Mouse (Mus musculus) neural tube, embryonic 15.5 days (tissue): ENCODE measurements around the gene Sugct. TPM values are rescaled to one million over a fixed set of nuclear protein-coding genes. Genes with fewer than 3 reads are reported as not detected.

Source experiments
- ATAC-seq: fragments of 200-750 bp; cut with Nextera tagmentation; 2 replicates; pipeline ENCODE4 v1.8.0; 2017; ENCODE audit warnings: mild to moderate bottlenecking, moderate TSS enrichment, moderate library complexity; ENCODE audit not compliant: low FRiP score
- H3K27ac ChIP-seq: fragments of 300-500 bp; sonication (generic); replicated peaks from 2 replicates; pipeline ENCODE4 v1.5.1; 2015; ENCODE audit warnings: mild to moderate bottlenecking, inconsistent platforms
- H3K27me3 ChIP-seq: fragments of 300-500 bp; sonication (generic); replicated peaks from 2 replicates; pipeline ENCODE4 v1.6.1; 2015; ENCODE audit warnings: inconsistent platforms
- H3K36me3 ChIP-seq: fragments of 300-500 bp; sonication (generic); 2 replicates; pipeline ENCODE4 v1.6.1; 2015; ENCODE audit warnings: inconsistent platforms
- H3K4me1 ChIP-seq: fragments of 300-500 bp; sonication (generic); 2 replicates; pipeline ENCODE4 v1.6.1; 2015; ENCODE audit warnings: inconsistent platforms
- H3K4me2 ChIP-seq: fragments of 300-500 bp; sonication (generic); 2 replicates; pipeline ENCODE4 v1.6.1; 2015; ENCODE audit warnings: inconsistent platforms, mild to moderate bottlenecking, moderate library complexity
- H3K4me3 ChIP-seq: fragments of 300-500 bp; sonication (generic); replicated peaks from 2 replicates; pipeline ENCODE4 v1.5.1; 2015; ENCODE audit warnings: mild to moderate bottlenecking, inconsistent platforms
- H3K9ac ChIP-seq: fragments of 300-500 bp; sonication (generic); replicated peaks from 2 replicates; pipeline ENCODE4 v1.6.1; 2015; ENCODE audit warnings: mild to moderate bottlenecking, inconsistent platforms
- H3K9me3 ChIP-seq: fragments of 300-500 bp; sonication (generic); replicated peaks from 2 replicates; pipeline ENCODE4 v1.6.1; 2016; ENCODE audit warnings: inconsistent platforms
- WGBS: fragments of 180-500 bp; shearing (Covaris S2); methylation state at CpG from one replicate; pipeline ENCODE4 v1.1.7; 2015; ENCODE audit warnings: mixed read lengths; 5-methylcytosine and 5-hydroxymethylcytosine counted together
- polyA plus RNA-seq: library from polyadenylated mRNA; unstranded; fragments of >200 nt; fragmentation: Nextera tagmentation; extraction: Ambion mirVana; gene quantifications from 2 replicates; pipeline ENCODE4 v1.2.1, GENCODE M21; 2015

Sugct gene
- 2.8 and 3.5 TPM in 2 replicates for polyA plus RNA-seq

DNA sequence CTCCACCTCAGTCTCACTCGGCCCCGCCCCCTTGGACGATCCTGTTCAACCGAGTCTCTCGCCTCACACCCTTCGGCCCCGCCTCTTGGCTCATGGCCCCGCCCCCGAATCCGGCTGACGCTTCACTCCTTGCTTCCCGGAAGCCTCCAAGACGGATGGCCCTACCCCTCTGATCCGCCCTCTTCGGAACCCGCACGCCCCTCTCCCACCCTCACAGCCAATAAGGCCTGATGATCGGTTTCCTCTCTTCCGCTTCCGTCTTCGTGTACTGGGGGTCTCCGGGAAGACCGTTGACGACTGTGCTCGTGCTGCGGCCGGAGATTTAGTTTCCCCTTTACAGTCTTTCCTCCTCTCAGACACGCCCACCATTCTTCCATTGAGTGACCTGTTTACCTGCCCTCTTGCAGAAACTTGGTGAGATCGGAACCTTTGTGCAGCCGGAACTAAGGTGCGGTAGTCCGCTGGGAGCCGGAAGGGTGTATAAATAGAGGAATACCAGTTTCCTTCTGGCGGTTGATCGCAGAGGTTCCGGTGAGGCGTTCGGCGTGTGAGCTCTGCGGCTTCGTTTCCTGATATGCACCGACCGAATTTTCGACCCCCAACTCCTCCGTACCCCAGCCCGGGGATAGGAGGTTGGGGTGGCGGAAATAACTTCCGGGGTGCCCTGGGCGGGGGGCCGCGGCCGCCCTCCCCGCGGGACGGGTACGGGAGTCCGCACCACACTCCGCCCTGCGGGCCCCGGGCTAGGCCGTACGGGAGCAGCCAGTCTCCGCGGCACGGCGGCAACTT lies at the start of gene Sugct, which contains the start of gene Mplkip:
TSS of gene Sugct (minus strand) at position 643 of the 789 bp plus-strand sequence.
TSS of gene Mplkip (plus strand) at position 282 of the 789 bp plus-strand sequence.
- H3K36me3 ChIP-seq, result no peaks in the 10 kb centered on the region
- peaks cover 13% of the 10 kb centered on the region for H3K4me1 ChIP-seq
- H3K9ac ChIP-seq, result peak within 1 kb of the TSS; percentile 85
- under 1% methylated on average over 65 of the region's 66 CpGs for WGBS
- no peaks in the 10 kb centered on the region for H3K9me3 ChIP-seq
- peak within 1 kb of the TSS; percentile 87 for H3K4me3 ChIP-seq
- no peaks in the 10 kb centered on the region for H3K27me3 ChIP-seq
- H3K27ac ChIP-seq, result peak within 1 kb of the TSS; percentile 96
- H3K4me2 ChIP-seq, result peak within 1 kb of the TSS; percentile 71
- ATAC-seq, result peak; percentile 99

DNA sequence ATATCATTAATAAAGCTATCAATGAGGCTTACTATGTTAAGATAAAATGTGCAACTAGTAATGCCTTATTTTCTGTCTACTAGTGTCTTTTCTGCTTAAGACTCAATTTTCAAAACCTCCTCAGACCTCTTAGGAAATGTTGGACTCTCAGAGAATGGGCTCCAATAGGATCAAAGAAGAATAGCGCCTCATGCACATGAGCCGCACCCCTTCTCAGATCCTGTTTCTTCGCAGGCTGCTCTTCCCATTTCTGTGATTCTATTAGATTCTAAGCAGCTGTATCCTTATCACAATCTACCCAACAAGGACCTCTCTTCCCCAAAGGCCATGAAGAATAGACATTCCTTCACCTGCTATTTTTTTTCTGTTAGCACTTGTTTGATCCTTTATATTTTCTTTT lies 33.4 kb upstream of the Sugct start:
- Histone ChIP-seq H3K27ac (no peak overlapping the region), H3K4me1 (no peaks in the 10 kb centered on the region), H3K4me3 (no peak overlapping the region), H3K4me2 (no peak overlapping the region), H3K27me3 (no peaks in the 10 kb centered on the region), H3K36me3 (0 out of 2 replicates have a peak, but pooled peaks cover 9% of the 10 kb centered on the region), H3K9me3 (no peaks in the 10 kb centered on the region), H3K9ac (no peak overlapping the region)
- 96% methylated on average over 3 of the region's 3 CpGs for WGBS
- ATAC-seq, result no peak

DNA sequence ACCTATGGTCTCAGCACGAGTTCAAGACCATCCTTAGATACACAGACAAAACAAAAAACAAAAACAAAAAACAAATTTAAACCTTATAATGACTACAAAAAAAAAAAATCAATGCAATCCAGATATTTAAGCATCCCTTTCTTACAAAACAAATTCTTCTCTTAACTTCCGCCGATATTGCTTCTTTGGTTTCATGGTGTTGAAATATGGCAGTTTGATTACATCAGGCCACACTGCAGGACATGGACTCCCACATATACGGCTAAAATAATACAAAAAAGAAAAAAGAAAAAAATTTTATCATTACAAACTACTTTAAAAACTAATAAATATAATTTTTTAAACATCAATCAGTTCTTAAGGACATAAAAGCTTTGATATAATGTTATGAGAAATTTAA lies 32.6 kb upstream of the Sugct start:
- H3K4me1 ChIP-seq, result no peaks in the 10 kb centered on the region
- H3K27me3 ChIP-seq, result no peaks in the 10 kb centered on the region
- H3K4me2 ChIP-seq, result no peak overlapping the region
- whole genome bisulfite sequencing, result 92% methylated on average over 4 of the region's 4 CpGs
- H3K9me3 ChIP-seq, result no peaks in the 10 kb centered on the region
- no peak overlapping the region for H3K4me3 ChIP-seq
- H3K9ac ChIP-seq, result no peak overlapping the region
- no peak for ATAC-seq
- H3K27ac ChIP-seq, result no peak overlapping the region
- H3K36me3 ChIP-seq, result 0 out of 2 replicates have a peak, but pooled peaks cover 9% of the 10 kb centered on the region

DNA sequence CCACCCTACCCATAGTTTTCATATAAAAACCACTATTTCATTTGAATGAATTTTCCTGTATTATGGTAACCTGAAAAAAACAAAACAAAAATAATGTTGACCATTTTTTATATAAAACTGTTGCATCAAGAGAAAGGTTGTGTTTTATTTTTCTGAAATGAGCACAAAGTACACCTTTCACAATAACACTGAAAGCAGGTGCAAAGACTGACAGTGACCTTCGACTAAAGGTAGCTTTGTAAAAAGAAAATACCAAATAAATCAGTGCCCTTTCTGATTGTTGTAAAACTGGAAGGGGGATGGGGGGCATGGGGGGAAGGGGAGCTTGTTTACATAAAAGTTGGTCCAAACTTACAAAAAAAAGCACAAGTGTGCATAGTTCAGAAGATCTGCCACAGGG lies 22.0 kb upstream of the Sugct start:
- Histone ChIP-seq H3K36me3 (peaks cover 26% of the 10 kb centered on the region), H3K27ac (no peak overlapping the region), H3K4me2 (no peak overlapping the region), H3K4me1 (no peaks in the 10 kb centered on the region), H3K4me3 (no peak overlapping the region), H3K9ac (no peak overlapping the region), H3K9me3 (no peaks in the 10 kb centered on the region), H3K27me3 (no peaks in the 10 kb centered on the region)
- no peak for ATAC-seq
- 91% methylated on average over 1 of the region's 1 CpGs for WGBS

DNA sequence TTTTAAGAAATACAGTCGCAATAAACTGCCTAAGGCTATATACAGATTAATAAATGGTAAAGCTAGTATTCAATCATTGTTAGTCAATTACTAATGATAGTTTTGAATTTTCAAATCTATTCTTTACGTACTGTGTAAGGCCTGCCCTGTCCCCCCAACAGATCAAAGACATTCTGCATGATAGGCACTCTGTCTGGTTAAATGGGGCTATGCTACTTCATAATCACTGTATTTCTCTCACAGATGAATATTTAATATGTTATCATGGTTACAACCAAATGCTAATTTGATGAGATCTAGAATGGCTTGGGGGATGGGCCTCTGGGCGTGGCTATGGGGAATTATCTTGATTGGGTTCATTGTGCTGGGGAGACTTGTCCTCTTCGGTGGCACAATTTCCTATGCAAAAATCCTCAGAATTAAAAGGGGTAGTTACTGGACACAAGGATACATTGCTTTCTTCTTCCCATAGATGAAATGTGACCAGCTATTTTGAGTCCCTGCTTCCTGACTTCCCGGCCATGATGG lies 13.5 kb upstream of the Sugct start:
- no peak for ATAC-seq
- 77% methylated on average over 5 of the region's 5 CpGs for WGBS

DNA sequence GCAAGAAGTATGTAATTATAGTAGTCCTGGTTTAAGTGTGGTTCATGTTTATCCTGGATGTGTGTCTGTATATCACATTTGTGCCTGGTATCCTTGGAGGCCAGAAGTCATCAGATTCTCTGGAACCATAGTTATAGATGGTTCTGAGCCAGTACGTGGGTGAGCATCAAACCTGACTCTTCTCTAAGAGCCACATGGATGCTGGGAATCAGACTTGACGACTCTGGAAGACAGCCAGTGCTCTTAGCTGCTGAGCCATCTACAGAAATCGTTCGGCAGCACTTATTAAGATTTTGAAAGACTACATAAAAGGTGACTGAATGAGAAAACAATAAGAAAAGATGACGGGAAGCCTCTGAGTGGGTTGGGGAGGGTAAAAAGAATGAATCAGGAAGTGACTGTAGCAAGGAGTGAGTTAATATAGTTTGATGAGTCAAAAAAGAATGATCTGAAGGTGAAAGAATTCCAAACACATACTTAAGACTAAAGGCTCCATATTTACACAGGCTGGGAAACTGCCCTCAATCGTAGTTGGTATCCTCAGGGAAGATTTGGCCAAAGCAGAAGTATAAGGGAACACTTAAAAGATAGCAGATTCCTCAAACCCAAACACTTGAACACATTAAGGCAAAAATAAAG lies 10.0 kb upstream of the Sugct start:
- Histone ChIP-seq H3K27ac (no peak overlapping the region), H3K27me3 (no peaks in the 10 kb centered on the region), H3K4me2 (no peak overlapping the region), H3K9me3 (no peaks in the 10 kb centered on the region), H3K4me1 (no peaks in the 10 kb centered on the region), H3K4me3 (no peak overlapping the region), H3K36me3 (no peaks in the 10 kb centered on the region), H3K9ac (no peak overlapping the region)
- 84% methylated on average over 6 of the region's 6 CpGs for WGBS
- ATAC-seq, result no peak

More for the DNA sequence above, 13.5 kb upstream of the Sugct start:
- Histone ChIP-seq H3K27ac (no peak overlapping the region), H3K27me3 (no peaks in the 10 kb centered on the region), H3K4me3 (no peak overlapping the region), H3K4me2 (no peak overlapping the region), H3K36me3 (no peaks in the 10 kb centered on the region), H3K9ac (no peak overlapping the region), H3K9me3 (no peaks in the 10 kb centered on the region), H3K4me1 (no peaks in the 10 kb centered on the region)

DNA sequence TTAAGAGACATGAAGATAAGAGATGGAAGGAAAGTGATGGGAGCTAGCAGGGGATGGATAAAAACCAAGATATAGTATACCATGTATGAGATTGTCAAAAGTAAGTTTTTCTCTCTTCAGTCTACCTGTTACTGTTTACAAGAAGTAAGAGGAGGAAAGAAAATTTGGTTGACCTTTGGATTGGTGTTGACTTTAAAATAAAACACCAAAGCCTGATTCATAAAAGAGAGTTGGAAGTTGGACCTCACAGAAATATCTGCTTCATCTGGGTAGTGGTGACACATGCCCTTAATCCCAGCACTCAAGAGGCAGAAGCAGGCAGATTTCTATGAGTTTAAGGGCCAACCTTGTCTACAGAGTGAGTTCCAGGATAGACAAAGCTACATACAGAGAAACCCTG lies 7.0 kb upstream of the Sugct start:
- H3K9ac ChIP-seq, result no peak overlapping the region
- no peaks in the 10 kb centered on the region for H3K36me3 ChIP-seq
- H3K4me3 ChIP-seq, result no peak overlapping the region
- H3K9me3 ChIP-seq, result no peaks in the 10 kb centered on the region
- H3K27me3 ChIP-seq, result no peaks in the 10 kb centered on the region
- H3K4me1 ChIP-seq, result peaks cover 4% of the 10 kb centered on the region
- H3K4me2 ChIP-seq, result no peak overlapping the region
- no peak for ATAC-seq
- no peak overlapping the region for H3K27ac ChIP-seq

DNA sequence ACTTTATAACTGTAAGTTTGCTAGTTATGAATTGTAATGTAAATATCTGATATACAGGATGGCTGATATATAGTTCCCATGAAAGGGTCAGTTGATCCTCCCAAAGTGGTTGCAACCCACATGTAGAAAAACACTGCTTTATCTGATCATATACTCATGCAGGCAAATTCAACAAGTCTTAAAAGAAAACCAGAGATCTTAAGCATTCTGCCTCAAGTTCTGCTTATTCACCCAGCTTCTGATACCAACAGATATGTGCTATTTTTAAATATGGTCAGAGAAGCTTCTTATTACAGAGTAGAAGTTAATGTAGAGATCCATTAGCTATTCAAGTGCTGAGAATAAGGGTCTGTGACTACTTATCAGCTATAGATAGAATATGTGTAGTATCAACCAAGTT lies 6.0 kb upstream of the Sugct start:
- peaks cover 8% of the 10 kb centered on the region for H3K4me1 ChIP-seq
- no peak overlapping the region for H3K27ac ChIP-seq
- H3K36me3 ChIP-seq, result no peaks in the 10 kb centered on the region
- no peak overlapping the region for H3K9ac ChIP-seq
- no peak overlapping the region for H3K4me3 ChIP-seq
- H3K27me3 ChIP-seq, result no peaks in the 10 kb centered on the region
- no peak for ATAC-seq
- no peak overlapping the region for H3K4me2 ChIP-seq
- H3K9me3 ChIP-seq, result no peaks in the 10 kb centered on the region

DNA sequence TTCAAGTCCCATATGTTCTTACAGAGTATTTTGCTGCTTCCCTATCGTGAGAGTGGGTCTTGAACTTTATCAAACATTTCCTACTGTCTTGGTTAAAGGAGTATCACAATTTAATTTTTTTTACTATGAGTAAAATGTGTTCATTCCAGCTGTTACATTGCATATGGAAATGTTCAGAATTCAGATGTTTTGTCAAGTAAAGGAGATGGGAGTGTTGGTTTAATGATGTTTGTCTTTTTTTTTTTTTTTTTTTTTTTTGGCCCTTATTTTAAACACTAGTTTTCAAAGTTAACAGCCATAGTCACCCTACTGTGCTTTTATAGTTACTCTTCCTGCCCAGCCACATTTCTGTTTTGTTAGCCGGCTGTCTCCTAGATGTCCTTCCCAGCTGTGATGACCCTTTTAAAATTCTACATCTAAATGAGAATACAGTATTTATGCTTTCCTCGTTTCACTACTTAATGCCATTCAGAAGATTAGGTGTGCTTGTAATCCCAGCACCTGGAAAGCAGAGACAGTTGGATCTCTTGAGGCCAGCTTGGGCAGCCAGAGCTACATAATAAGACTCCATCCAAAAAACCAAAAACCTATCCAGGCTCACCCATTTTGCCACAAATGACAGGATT lies 4.8 kb upstream of the Sugct start:
- H3K9me3 ChIP-seq, result no peaks in the 10 kb centered on the region
- H3K27me3 ChIP-seq, result no peaks in the 10 kb centered on the region
- WGBS, result 67% methylated on average over 3 of the region's 3 CpGs
- ATAC-seq, result no peak
- H3K4me1 ChIP-seq, result peaks cover 13% of the 10 kb centered on the region
- H3K36me3 ChIP-seq, result no peaks in the 10 kb centered on the region
- no peak overlapping the region for H3K27ac ChIP-seq
- H3K4me3 ChIP-seq, result no peak overlapping the region
- no peak overlapping the region for H3K4me2 ChIP-seq
- H3K9ac ChIP-seq, result no peak overlapping the region

DNA sequence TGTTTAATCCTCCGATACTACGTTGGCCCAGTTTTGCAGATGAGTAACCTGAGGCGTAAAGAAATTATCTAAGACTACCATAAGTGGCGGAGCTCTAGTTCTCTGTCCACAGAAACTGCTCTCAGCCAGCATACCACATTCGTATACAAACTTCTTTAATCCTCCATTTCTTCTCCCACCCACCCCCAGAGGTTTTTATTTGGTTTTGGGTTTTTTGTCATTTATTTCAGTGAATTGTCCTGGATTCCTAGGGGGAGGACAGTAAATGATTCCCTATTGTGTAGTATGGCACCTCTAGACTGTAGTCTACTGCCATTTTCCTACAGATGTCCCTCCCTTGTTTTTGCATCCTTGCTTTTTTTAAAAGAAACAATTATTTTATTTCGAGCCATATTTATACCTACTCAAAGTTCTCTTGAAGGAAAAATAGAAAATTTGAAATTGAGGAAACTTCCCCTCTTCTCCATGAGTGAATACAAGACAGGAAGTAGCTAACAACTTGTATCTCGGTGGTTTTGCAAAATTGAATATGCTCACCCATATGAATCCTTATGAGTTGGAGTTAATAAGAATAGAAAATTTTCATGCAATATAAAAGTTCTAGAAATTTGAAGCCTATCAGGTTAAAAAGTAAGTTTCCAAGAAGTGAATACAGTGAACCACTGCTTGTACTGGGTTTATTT lies 686 bp upstream of the Sugct start:
- Histone ChIP-seq H3K9ac (peak overlapping the region; percentile 85), H3K4me2 (peak overlapping the region; percentile 60), H3K4me1 (peaks cover 13% of the 10 kb centered on the region), H3K27me3 (no peaks in the 10 kb centered on the region), H3K27ac (peak overlapping the region; percentile 96), H3K9me3 (no peaks in the 10 kb centered on the region), H3K36me3 (no peaks in the 10 kb centered on the region), H3K4me3 (peak overlapping the region; percentile 87)
- no peak for ATAC-seq
- WGBS, result 18% methylated on average over 7 of the region's 7 CpGs

DNA sequence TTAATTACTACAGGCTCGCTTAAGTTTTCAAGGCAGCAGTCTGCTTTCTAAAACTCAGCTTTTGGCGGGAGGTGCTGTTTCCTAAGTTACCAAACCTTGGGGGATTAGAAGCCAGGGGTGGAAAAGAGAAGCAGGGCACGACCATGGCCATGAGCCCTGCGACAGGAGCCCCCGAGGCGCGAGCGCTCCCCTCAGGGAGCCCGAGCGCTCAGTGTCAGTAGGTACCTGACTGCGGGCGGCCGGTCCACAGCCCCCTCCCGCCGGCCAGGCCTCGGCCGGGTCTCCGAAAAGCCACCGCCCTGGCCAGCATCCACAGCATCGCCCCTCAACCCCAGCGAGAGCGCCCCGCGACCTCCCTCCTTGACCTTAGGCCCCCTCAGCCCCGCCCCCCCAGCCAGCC lies 939 bp downstream of the Sugct start:
- Histone ChIP-seq H3K4me2 (peak overlapping the region; percentile 71), H3K4me3 (peak overlapping the region; percentile 87), H3K27me3 (no peaks in the 10 kb centered on the region), H3K36me3 (no peaks in the 10 kb centered on the region), H3K4me1 (peaks cover 13% of the 10 kb centered on the region), H3K9me3 (no peaks in the 10 kb centered on the region), H3K27ac (peak overlapping the region; percentile 96), H3K9ac (peak overlapping the region; percentile 59)
- peak; percentile 80 for ATAC-seq
- 0% methylated on average over 20 of the region's 25 CpGs for WGBS
